Mouse (Mus musculus) hindbrain, embryonic 13.5 days (tissue): ENCODE measurements around the gene Slc22a6. TPM values are rescaled to one million over a fixed set of nuclear protein-coding genes. Genes with fewer than 3 reads are reported as not detected.

ENCODE experiments used
- ATAC-seq: fragments of 200-750 bp; cut with Nextera tagmentation; 2 replicates; pipeline ENCODE4 v1.8.0; 2017; ENCODE audit warnings: moderate TSS enrichment; ENCODE audit not compliant: low FRiP score
- H3K27ac ChIP-seq: fragments of 300-500 bp; sonication (generic); 2 replicates; pipeline ENCODE4 v1.5.1; 2015; ENCODE audit warnings: inconsistent platforms, mild to moderate bottlenecking, moderate library complexity
- H3K27me3 ChIP-seq: fragments of 300-500 bp; sonication (generic); 2 replicates; pipeline ENCODE4 v1.6.1; 2015; ENCODE audit warnings: mild to moderate bottlenecking, inconsistent platforms
- H3K36me3 ChIP-seq: fragments of 300-500 bp; sonication (generic); 2 replicates; pipeline ENCODE4 v1.6.1; 2015; ENCODE audit warnings: mild to moderate bottlenecking, inconsistent platforms
- H3K4me1 ChIP-seq: fragments of 300-500 bp; sonication (generic); replicated peaks from 2 replicates; pipeline ENCODE4 v1.6.1; 2015; ENCODE audit warnings: inconsistent platforms
- H3K4me2 ChIP-seq: fragments of 300-500 bp; sonication (generic); 2 replicates; pipeline ENCODE4 v1.6.1; 2015; ENCODE audit warnings: inconsistent platforms, mild to moderate bottlenecking, moderate library complexity
- H3K4me3 ChIP-seq: fragments of 300-500 bp; sonication (generic); 2 replicates; pipeline ENCODE4 v1.5.1; 2015; ENCODE audit warnings: mild to moderate bottlenecking, inconsistent platforms
- H3K9ac ChIP-seq: fragments of 300-500 bp; sonication (generic); 2 replicates; pipeline ENCODE4 v1.6.1; 2015; ENCODE audit warnings: mild to moderate bottlenecking, inconsistent platforms
- H3K9me3 ChIP-seq: fragments of 300-500 bp; sonication (generic); 2 replicates; pipeline ENCODE4 v1.6.1; 2016; ENCODE audit warnings: inconsistent platforms
- whole genome bisulfite sequencing: fragments of 180-500 bp; shearing (Covaris S2); methylation state at CpG from one replicate; pipeline ENCODE4 v1.1.7; 2015; 5-methylcytosine and 5-hydroxymethylcytosine counted together
- polyA plus RNA-seq: library from polyadenylated mRNA; unstranded; fragments of >200 nt; fragmentation: Nextera tagmentation; extraction: Ambion mirVana; gene quantifications from 2 replicates; pipeline ENCODE4 v1.2.1, GENCODE M21; 2015

Slc22a6 gene
- polyA plus RNA-seq, 1 experiment from 2014 or later, result 8.3 TPM

GRCm38 (mm10) chr19:8590954-8591353 is 26.9 kb upstream of the Slc22a6 start, which contains the start of gene Slc22a8:
Gene Slc22a8, plus strand, starts transcription at chr19:8591254.
- no peaks in the 10 kb centered on the region for H3K9me3 ChIP-seq
- no peaks in the 10 kb centered on the region for H3K27me3 ChIP-seq
- no peaks in the 10 kb centered on the region for H3K36me3 ChIP-seq
- WGBS, result 66% methylated on average over 8 of the region's 8 CpGs
- H3K9ac ChIP-seq, result 0 out of 2 replicates have a peak within 1 kb of the TSS, but pooled peaks have one; percentile 5
- no peak within 1 kb of the TSS for H3K4me2 ChIP-seq
- no peak within 1 kb of the TSS for H3K4me3 ChIP-seq
- H3K27ac ChIP-seq, result no peak within 1 kb of the TSS
- ATAC-seq, result no peak
- H3K4me1 ChIP-seq, result peaks cover 6% of the 10 kb centered on the region; the same call in 1 of the 2 replicates

DNA sequence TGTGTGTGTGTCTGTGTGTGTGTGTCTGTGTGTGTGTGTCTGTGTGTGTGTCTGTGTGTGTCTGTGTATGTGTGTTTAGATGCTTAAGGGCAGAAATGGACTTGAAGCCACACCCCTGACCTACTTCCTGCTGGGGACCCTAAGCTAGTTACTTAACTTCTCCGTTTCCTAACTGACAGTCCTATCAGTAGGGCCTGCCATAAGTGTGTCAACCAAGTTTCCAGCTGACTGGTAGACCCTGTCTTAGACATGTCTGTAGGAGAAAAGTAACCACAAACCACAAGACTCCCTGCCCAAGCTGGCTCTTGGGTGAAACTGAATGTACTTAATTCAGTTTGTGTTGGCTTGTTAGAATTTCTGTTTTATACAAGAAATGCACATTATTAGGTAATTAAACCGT is 25.7 kb upstream of the Slc22a6 start:
- Histone ChIP-seq H3K27ac (no peak overlapping the region), H3K9ac (no peak overlapping the region), H3K36me3 (no peaks in the 10 kb centered on the region), H3K4me2 (no peak overlapping the region), H3K4me1 (peaks cover 6% of the 10 kb centered on the region; the same call in 1 of the 2 replicates), H3K4me3 (no peak overlapping the region), H3K9me3 (no peaks in the 10 kb centered on the region), H3K27me3 (no peaks in the 10 kb centered on the region)
- no peak for ATAC-seq
- WGBS, result 75% methylated on average over 2 of the region's 2 CpGs

- Histone ChIP-seq H3K4me2 (no peak overlapping the region), H3K4me3 (no peak overlapping the region), H3K4me1 (peaks cover 8% of the 10 kb centered on the region; the same call in 1 of the 2 replicates), H3K9me3 (no peaks in the 10 kb centered on the region), H3K9ac (no peak overlapping the region), H3K27ac (no peak overlapping the region), H3K36me3 (no peaks in the 10 kb centered on the region), H3K27me3 (no peaks in the 10 kb centered on the region)
- no peak for ATAC-seq
- 76% methylated on average over 6 of the region's 6 CpGs for WGBS
Observed at GRCm38 (mm10) chr19:8592873-8593408, 24.9 kb upstream of the Slc22a6 start.

- Histone ChIP-seq H3K27me3 (no peaks in the 10 kb centered on the region), H3K27ac (no peak overlapping the region), H3K4me2 (no peak overlapping the region), H3K9me3 (no peaks in the 10 kb centered on the region), H3K9ac (no peak overlapping the region), H3K4me1 (peaks cover 8% of the 10 kb centered on the region; the same call in 1 of the 2 replicates), H3K4me3 (no peak overlapping the region), H3K36me3 (no peaks in the 10 kb centered on the region)
- no peak for ATAC-seq
- WGBS, result 86% methylated on average over 11 of the region's 11 CpGs
Observed at GRCm38 (mm10) chr19:8593833-8594232, 24.0 kb upstream of the Slc22a6 start.

GRCm38 (mm10) chr19:8594518-8594917 is 23.3 kb upstream of the Slc22a6 start:
- no peak for ATAC-seq

GRCm38 (mm10) chr19:8597269-8597668 is 20.6 kb upstream of the Slc22a6 start:
- ATAC-seq, result no peak
- Histone ChIP-seq H3K27ac (no peak overlapping the region), H3K4me3 (no peak overlapping the region), H3K4me2 (no peak overlapping the region), H3K9ac (no peak overlapping the region), H3K27me3 (no peaks in the 10 kb centered on the region), H3K36me3 (no peaks in the 10 kb centered on the region), H3K9me3 (no peaks in the 10 kb centered on the region), H3K4me1 (peaks cover 8% of the 10 kb centered on the region; the same call in 1 of the 2 replicates)
- 56% methylated on average over 4 of the region's 4 CpGs for WGBS

More at GRCm38 (mm10) chr19:8594518-8594917, 23.3 kb upstream of the Slc22a6 start:
- peaks cover 8% of the 10 kb centered on the region; the same call in 1 of the 2 replicates for H3K4me1 ChIP-seq
- no peaks in the 10 kb centered on the region for H3K27me3 ChIP-seq
- no peak overlapping the region for H3K27ac ChIP-seq
- no peaks in the 10 kb centered on the region for H3K36me3 ChIP-seq
- no peak overlapping the region for H3K9ac ChIP-seq
- H3K9me3 ChIP-seq, result no peaks in the 10 kb centered on the region
- no peak overlapping the region for H3K4me3 ChIP-seq
- 3% methylated on average over 1 of the region's 1 CpGs for WGBS
- H3K4me2 ChIP-seq, result no peak overlapping the region

- Histone ChIP-seq H3K4me2 (no peak overlapping the region), H3K9ac (no peak overlapping the region), H3K36me3 (no peaks in the 10 kb centered on the region), H3K4me1 (peaks cover 8% of the 10 kb centered on the region; the same call in 1 of the 2 replicates), H3K4me3 (no peak overlapping the region), H3K27ac (no peak overlapping the region), H3K9me3 (no peaks in the 10 kb centered on the region), H3K27me3 (no peaks in the 10 kb centered on the region)
- WGBS, result 76% methylated on average over 2 of the region's 2 CpGs
- no peak for ATAC-seq
Observed at GRCm38 (mm10) chr19:8599229-8599628, 18.6 kb upstream of the Slc22a6 start.

GRCm38 (mm10) chr19:8601922-8602321 is 15.9 kb upstream of the Slc22a6 start:
- no peak overlapping the region for H3K4me3 ChIP-seq
- no peaks in the 10 kb centered on the region for H3K36me3 ChIP-seq
- no peak overlapping the region for H3K9ac ChIP-seq
- H3K27ac ChIP-seq, result no peak overlapping the region
- 0 out of 2 replicates have a peak, but pooled peaks cover 3% of the 10 kb centered on the region for H3K4me1 ChIP-seq
- no peaks in the 10 kb centered on the region for H3K9me3 ChIP-seq
- no peaks in the 10 kb centered on the region for H3K27me3 ChIP-seq
- no peak for ATAC-seq
- H3K4me2 ChIP-seq, result no peak overlapping the region

GRCm38 (mm10) chr19:8602914-8603313 is 14.9 kb upstream of the Slc22a6 start:
- no peaks in the 10 kb centered on the region for H3K36me3 ChIP-seq
- no peaks in the 10 kb centered on the region for H3K9me3 ChIP-seq
- no peak overlapping the region for H3K4me2 ChIP-seq
- H3K27ac ChIP-seq, result no peak overlapping the region
- H3K27me3 ChIP-seq, result no peaks in the 10 kb centered on the region
- no peak overlapping the region for H3K9ac ChIP-seq
- WGBS, result 73% methylated on average over 3 of the region's 3 CpGs
- no peak overlapping the region for H3K4me3 ChIP-seq
- no peak for ATAC-seq
- H3K4me1 ChIP-seq, result no peaks in the 10 kb centered on the region

DNA sequence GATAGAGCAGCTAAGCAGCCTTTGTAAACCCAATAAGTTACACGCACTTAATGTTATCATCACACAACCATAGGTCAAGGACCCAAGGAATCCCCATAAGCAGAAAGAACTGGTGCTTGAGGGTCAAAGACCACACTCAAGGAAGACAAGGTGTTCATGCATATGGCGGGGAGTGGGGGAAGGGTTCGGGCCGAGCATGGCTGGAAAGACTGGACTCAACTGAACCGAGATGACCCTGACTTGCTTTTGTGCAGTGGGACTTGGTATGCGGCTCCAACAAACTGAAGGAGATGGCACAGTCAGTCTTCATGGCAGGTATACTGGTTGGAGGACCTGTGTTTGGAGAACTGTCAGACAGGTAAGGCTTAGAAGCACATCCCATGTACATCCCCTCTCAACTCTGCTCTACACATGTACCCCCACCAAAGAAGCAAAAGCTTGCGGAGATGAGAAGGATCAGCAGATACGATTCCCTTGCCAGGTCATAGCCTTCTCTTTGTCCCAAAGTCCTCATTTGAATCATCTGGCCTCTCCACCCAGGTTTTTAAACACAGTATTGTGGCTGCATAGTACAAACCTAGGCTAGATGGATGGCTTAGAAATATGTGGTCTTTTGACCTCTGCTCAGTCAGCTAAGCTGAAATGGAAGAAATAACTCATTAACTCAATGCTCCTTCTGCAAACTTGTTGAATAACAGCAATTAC is 13.2 kb upstream of the Slc22a6 start:
- no peak overlapping the region for H3K27ac ChIP-seq
- no peaks in the 10 kb centered on the region for H3K4me1 ChIP-seq
- no peak overlapping the region for H3K4me3 ChIP-seq
- no peaks in the 10 kb centered on the region for H3K27me3 ChIP-seq
- H3K36me3 ChIP-seq, result no peaks in the 10 kb centered on the region
- no peak for ATAC-seq
- H3K9ac ChIP-seq, result no peak overlapping the region
- no peaks in the 10 kb centered on the region for H3K9me3 ChIP-seq
- WGBS, result 96% methylated on average over 8 of the region's 8 CpGs
- H3K4me2 ChIP-seq, result no peak overlapping the region

- Histone ChIP-seq H3K9me3 (no peaks in the 10 kb centered on the region), H3K4me1 (no peaks in the 10 kb centered on the region), H3K27me3 (no peaks in the 10 kb centered on the region), H3K4me3 (no peak overlapping the region), H3K36me3 (no peaks in the 10 kb centered on the region), H3K27ac (no peak overlapping the region), H3K9ac (no peak overlapping the region), H3K4me2 (no peak overlapping the region)
- 94% methylated on average over 3 of the region's 3 CpGs for WGBS
- no peak for ATAC-seq
Observed at GRCm38 (mm10) chr19:8605241-8605558, 12.6 kb upstream of the Slc22a6 start.

DNA sequence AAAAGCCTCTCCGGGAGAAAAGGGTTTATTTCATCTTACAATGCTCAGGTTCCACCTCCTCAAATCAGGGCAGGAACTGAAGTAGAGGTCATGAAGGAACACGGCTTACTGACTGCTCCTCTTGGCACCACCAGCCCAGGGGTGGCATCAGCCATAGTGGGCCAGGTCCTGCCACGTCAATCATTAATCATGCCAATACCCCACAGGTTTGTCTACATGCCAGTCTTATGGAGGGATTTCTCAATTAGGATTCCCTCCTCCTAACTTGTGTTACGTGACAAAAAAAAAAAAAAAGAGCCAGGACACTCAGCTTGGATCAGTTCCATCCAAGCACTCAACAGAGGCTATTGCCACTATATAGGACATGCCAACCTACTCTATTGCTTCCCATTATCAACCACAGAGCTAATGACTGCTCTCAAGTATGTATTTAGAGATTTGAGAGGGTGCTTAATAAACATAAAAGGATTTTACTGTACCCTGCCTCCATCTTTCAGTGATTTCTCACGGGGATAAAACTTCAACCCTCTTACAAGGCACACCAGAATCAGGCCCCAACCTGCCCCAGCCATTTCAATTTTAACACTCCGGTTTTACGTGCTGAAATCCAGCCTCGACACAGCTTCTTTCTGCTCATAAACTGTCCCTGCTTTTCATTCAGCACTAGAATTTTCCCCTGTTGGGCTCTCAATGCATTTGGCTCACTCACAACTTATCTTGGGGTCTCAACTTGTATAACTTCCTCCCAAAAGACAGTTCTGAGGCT is 6.3 kb upstream of the Slc22a6 start:
- 88% methylated on average over 8 of the region's 8 CpGs for WGBS
- no peak for ATAC-seq

More for the DNA sequence above, 6.3 kb upstream of the Slc22a6 start:
- no peaks in the 10 kb centered on the region for H3K9me3 ChIP-seq
- H3K4me1 ChIP-seq, result no peaks in the 10 kb centered on the region
- H3K27me3 ChIP-seq, result no peaks in the 10 kb centered on the region
- no peak overlapping the region for H3K27ac ChIP-seq
- H3K4me2 ChIP-seq, result no peak overlapping the region
- no peak overlapping the region for H3K4me3 ChIP-seq
- no peaks in the 10 kb centered on the region for H3K36me3 ChIP-seq
- no peak overlapping the region for H3K9ac ChIP-seq
